Mouse (Mus musculus) G1E (cell line): ENCODE data around the gene Lrrc45.

Experiments used
- CTCF ChIP-seq: IDR thresholded peaks from 2 replicates; pipeline ENCODE4 v1.5.1; 2012; ENCODE audit warnings: low read depth, low read length, inconsistent platforms, mixed read lengths
- GATA1 ChIP-seq: IDR thresholded peaks from 2 replicates; pipeline ENCODE4 v1.6.1; 2012; ENCODE audit warnings: borderline replicate concordance, low read length, inconsistent platforms, mixed read lengths
- GATA2 ChIP-seq: IDR thresholded peaks from 2 replicates; pipeline ENCODE4 v1.6.1; 2012; ENCODE audit warnings: low read depth, low read length, inconsistent platforms, borderline replicate concordance

- TF ChIP-seq CTCF (no peak), GATA1 (no peak), GATA2 (no peak)
Observed at GRCm38 (mm10) chr11:120710672-120711071, 3.1 kb upstream of the Lrrc45 start.
